Mouse (Mus musculus): Measurements from ENCODE around the gene Usp49. TPM values are rescaled to one million over a fixed set of nuclear protein-coding genes. Genes with fewer than 3 reads are reported as not detected.
"Not testable (repeated sequence)": the region's sequence is repeated elsewhere in the genome, so short reads cannot be mapped to it uniquely, and the experiment has no call there.

The Usp49 gene
- polyA plus RNA-seq, 1 experiment from 2014 or later: 7.9 TPM

GRCm38 (mm10) chr17:47595248-47596161 lies 35.0 kb upstream of the Usp49 start:
- H3K9ac ChIP-seq (ENCODE audit: low read length): peak overlapping the region; percentile 61
- H3K27ac ChIP-seq (ENCODE audit: low read depth, low read length): peak overlapping the region; percentile 88
- no peaks in the 10 kb centered on the region for H3K9me3 ChIP-seq (ENCODE audit: control insufficient read depth, low read length)
- DNase-seq (ENCODE audit: low spot score) (peak; percentile 80), ATAC-seq (ENCODE audit: insufficient read depth, low FRiP score, low TSS enrichment) (peak; percentile 39)
- H3K27me3 ChIP-seq (ENCODE audit: control insufficient read depth, insufficient read depth, low read length): no peaks in the 10 kb centered on the region
- 0 out of 2 replicates have a peak, but pooled peaks cover 2% of the 10 kb centered on the region for H3K36me3 ChIP-seq (ENCODE audit: control insufficient read depth, insufficient read depth, low read length)
- peaks cover 25% of the 10 kb centered on the region for H3K4me1 ChIP-seq (ENCODE audit: control insufficient read depth, insufficient read depth, low read length)
- peak overlapping the region; percentile 78 for H3K4me3 ChIP-seq (ENCODE audit: low read depth, low read length)
- WGBS: 1% methylated on average over 20 of the region's 21 CpGs
- peak overlapping the region; percentile 90 for H3K4me2 ChIP-seq (ENCODE audit: low read depth)

- Histone ChIP-seq H3K4me3 (ENCODE audit: low read depth, low read length) (peak overlapping the region; percentile 78), H3K36me3 (ENCODE audit: control insufficient read depth, insufficient read depth, low read length) (peaks cover 9% of the 10 kb centered on the region; the same call in 1 of the 2 replicates), H3K9ac (ENCODE audit: low read length) (peak overlapping the region; percentile 54), H3K9me3 (ENCODE audit: control insufficient read depth, low read length) (no peaks in the 10 kb centered on the region), H3K27ac (ENCODE audit: low read depth, low read length) (peak overlapping the region; percentile 88), H3K27me3 (ENCODE audit: control insufficient read depth, insufficient read depth, low read length) (no peaks in the 10 kb centered on the region), H3K4me1 (ENCODE audit: control insufficient read depth, insufficient read depth, low read length) (peaks cover 25% of the 10 kb centered on the region), H3K4me2 (ENCODE audit: low read depth) (peak overlapping the region; percentile 90)
- WGBS: 30% methylated on average over 6 of the region's 6 CpGs
- ATAC-seq (ENCODE audit: insufficient read depth, low FRiP score, low TSS enrichment) (no peak; the same call in 1 of the 2 replicates), DNase-seq (ENCODE audit: low spot score) (no peak)
Observed at GRCm38 (mm10) chr17:47596162-47596838, 34.2 kb upstream of the Usp49 start.

DNA sequence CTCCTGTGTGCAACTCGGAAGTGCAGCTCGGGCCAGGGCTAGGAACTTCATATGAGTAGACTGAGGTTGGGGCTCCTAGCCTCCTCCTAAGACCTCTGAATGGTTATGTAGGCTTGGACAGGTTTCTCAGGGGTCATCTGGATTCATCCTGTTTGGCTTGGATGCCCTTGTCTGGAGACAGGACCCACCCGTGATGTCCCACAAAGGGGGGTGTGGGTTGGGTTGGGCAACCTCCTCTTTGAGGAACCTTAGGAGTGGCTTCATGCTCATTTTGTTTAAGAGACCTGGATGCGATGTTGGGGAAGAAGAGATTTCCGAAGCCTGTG lies 33.7 kb upstream of the Usp49 start:
- no peaks in the 10 kb centered on the region for H3K9me3 ChIP-seq (ENCODE audit: control insufficient read depth, low read length)
- peak overlapping the region; percentile 88; the same call in 1 of the 2 replicates for H3K27ac ChIP-seq (ENCODE audit: low read depth, low read length)
- no peak overlapping the region for H3K9ac ChIP-seq (ENCODE audit: low read length)
- 77% methylated on average over 5 of the region's 5 CpGs for WGBS
- H3K4me1 ChIP-seq (ENCODE audit: control insufficient read depth, insufficient read depth, low read length): peaks cover 25% of the 10 kb centered on the region
- DNase-seq (ENCODE audit: low spot score) (no peak), ATAC-seq (ENCODE audit: insufficient read depth, low FRiP score, low TSS enrichment) (no peak)
- peak overlapping the region; percentile 90 for H3K4me2 ChIP-seq (ENCODE audit: low read depth)
- peaks cover 10% of the 10 kb centered on the region; the same call in 1 of the 2 replicates for H3K36me3 ChIP-seq (ENCODE audit: control insufficient read depth, insufficient read depth, low read length)
- H3K4me3 ChIP-seq (ENCODE audit: low read depth, low read length): no peak overlapping the region
- H3K27me3 ChIP-seq (ENCODE audit: control insufficient read depth, insufficient read depth, low read length): no peaks in the 10 kb centered on the region

DNA sequence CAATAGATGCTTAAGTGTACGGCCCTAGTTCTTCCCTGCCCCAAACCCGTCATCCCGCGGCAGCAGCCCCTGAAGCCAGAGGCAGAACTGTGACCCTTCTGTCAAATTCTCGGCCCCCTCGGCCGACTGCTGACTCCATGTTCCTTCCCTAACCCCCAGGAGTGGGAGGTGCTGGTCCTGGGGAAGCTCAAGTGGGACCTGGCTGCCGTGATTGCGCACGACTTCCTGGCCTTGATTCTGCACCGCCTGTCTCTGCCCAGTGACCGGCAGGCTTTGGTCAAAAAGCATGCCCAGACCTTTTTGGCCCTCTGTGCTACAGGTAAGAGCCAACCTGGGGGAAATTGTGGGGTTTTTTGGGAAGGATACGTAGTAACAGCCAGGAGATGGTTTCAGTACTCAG lies 33.2 kb upstream of the Usp49 start:
- no peak overlapping the region for H3K9ac ChIP-seq (ENCODE audit: low read length)
- no peak overlapping the region for H3K4me2 ChIP-seq (ENCODE audit: low read depth)
- H3K27ac ChIP-seq (ENCODE audit: low read depth, low read length): 0 out of 2 replicates have a peak overlapping the region, but pooled peaks have one; percentile 23
- H3K4me1 ChIP-seq (ENCODE audit: control insufficient read depth, insufficient read depth, low read length): peaks cover 25% of the 10 kb centered on the region
- ATAC-seq (ENCODE audit: insufficient read depth, low FRiP score, low TSS enrichment) (no peak), DNase-seq (ENCODE audit: low spot score) (no peak)
- H3K9me3 ChIP-seq (ENCODE audit: control insufficient read depth, low read length): no peaks in the 10 kb centered on the region
- H3K36me3 ChIP-seq (ENCODE audit: control insufficient read depth, insufficient read depth, low read length): peaks cover 10% of the 10 kb centered on the region; the same call in 1 of the 2 replicates
- WGBS: 88% methylated on average over 13 of the region's 13 CpGs
- H3K27me3 ChIP-seq (ENCODE audit: control insufficient read depth, insufficient read depth, low read length): no peaks in the 10 kb centered on the region
- H3K4me3 ChIP-seq (ENCODE audit: low read depth, low read length): no peak overlapping the region

DNA sequence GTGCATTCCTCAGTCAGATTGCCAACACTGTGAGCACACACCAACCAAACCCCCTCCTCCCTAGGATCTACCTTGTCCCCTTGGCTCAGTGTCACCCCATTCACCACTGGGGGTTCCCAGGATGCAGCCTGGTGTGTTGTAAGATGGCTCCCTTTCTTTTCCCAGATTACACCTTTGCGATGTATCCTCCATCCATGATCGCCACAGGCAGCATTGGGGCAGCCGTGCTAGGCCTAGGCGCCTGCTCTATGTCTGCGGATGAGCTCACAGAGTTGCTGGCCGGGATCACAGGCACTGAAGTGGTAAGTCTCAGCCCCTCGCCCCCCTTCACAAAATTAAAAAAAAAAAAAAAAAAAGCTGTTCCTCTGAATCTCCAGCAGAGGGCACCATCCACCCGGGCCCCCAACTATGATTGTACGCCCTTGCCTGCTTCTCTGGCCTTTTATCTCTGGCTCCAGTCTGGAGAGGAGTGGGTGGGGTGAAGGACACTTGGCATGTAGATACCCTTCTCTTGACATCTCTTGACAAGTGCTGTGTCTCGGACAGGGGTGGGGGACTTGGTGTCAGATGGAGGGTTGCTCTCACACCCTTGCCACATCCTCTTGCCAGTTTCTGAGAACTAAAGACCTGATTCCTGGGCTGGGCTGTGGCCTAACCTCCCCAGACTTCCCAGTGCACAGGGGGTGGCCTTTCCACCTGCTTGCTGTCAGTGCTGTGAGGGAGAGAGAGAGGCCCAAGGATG lies 32.5 kb upstream of the Usp49 start:
- Histone ChIP-seq H3K4me1 (ENCODE audit: control insufficient read depth, insufficient read depth, low read length) (peaks cover 25% of the 10 kb centered on the region), H3K9me3 (ENCODE audit: control insufficient read depth, low read length) (no peaks in the 10 kb centered on the region), H3K36me3 (ENCODE audit: control insufficient read depth, insufficient read depth, low read length) (peaks cover 10% of the 10 kb centered on the region; the same call in 1 of the 2 replicates), H3K4me3 (ENCODE audit: low read depth, low read length) (no peak overlapping the region), H3K27ac (ENCODE audit: low read depth, low read length) (no peak overlapping the region), H3K9ac (ENCODE audit: low read length) (no peak overlapping the region), H3K27me3 (ENCODE audit: control insufficient read depth, insufficient read depth, low read length) (no peaks in the 10 kb centered on the region), H3K4me2 (ENCODE audit: low read depth) (no peak overlapping the region)
- WGBS: 33% methylated on average over 10 of the region's 10 CpGs
- DNase-seq (ENCODE audit: low spot score): peak; percentile 57
- no peak for ATAC-seq (ENCODE audit: insufficient read depth, low FRiP score, low TSS enrichment)

DNA sequence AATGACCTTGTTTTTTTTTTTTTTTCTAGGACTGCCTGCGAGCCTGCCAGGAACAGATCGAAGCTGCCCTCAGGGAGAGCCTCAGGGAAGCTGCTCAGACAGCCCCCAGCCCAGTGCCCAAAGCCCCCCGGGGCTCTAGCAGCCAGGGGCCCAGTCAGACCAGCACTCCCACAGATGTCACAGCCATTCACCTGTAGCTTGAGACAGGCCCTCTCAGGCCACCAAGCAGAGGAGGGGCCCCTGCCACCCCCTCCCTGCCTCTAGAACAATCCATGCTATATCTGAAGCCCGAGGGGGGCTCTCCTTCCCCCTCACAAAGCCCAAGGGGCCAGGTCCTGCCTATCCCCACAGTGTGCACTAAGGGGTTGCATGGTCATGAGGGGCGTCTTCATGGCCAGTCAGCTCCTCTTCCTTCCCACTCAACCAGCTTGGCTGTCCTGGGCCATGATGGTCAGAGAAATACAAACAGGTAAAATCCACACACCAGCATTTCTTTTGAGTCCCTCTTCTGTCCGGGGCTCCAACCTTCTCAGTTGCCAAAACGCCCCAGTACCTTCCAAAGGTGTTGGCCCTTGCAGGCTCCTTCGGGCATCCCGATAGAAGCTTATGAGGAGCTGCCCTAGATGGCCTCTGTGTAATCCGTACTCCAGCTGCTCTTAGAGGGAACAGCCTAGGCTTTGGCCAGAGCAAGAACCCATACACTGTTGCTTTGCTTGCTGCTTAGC lies 31.7 kb upstream of the Usp49 start:
- not testable (repeated sequence) for H3K9me3 ChIP-seq (ENCODE audit: control insufficient read depth, low read length); H3K9ac ChIP-seq (ENCODE audit: low read length); H3K4me2 ChIP-seq (ENCODE audit: low read depth); H3K27ac ChIP-seq (ENCODE audit: low read depth, low read length); H3K4me3 ChIP-seq (ENCODE audit: low read depth, low read length); DNase-seq (ENCODE audit: low spot score); H3K27me3 ChIP-seq (ENCODE audit: control insufficient read depth, insufficient read depth, low read length); H3K36me3 ChIP-seq (ENCODE audit: control insufficient read depth, insufficient read depth, low read length); ATAC-seq (ENCODE audit: insufficient read depth, low FRiP score, low TSS enrichment)
- peaks cover 25% of the 10 kb centered on the region for H3K4me1 ChIP-seq (ENCODE audit: control insufficient read depth, insufficient read depth, low read length)
- WGBS: 88% methylated on average over 10 of the region's 10 CpGs

- no peaks in the 10 kb centered on the region for H3K9me3 ChIP-seq (ENCODE audit: control insufficient read depth, low read length)
- no peak overlapping the region for H3K9ac ChIP-seq (ENCODE audit: low read length)
- H3K4me3 ChIP-seq (ENCODE audit: low read depth, low read length): no peak overlapping the region
- no peak overlapping the region for H3K4me2 ChIP-seq (ENCODE audit: low read depth)
- no peak for DNase-seq (ENCODE audit: low spot score)
- WGBS: 79% methylated on average over 11 of the region's 11 CpGs
- H3K36me3 ChIP-seq (ENCODE audit: control insufficient read depth, insufficient read depth, low read length): peaks cover 10% of the 10 kb centered on the region; the same call in 1 of the 2 replicates
- no peaks in the 10 kb centered on the region for H3K27me3 ChIP-seq (ENCODE audit: control insufficient read depth, insufficient read depth, low read length)
- H3K4me1 ChIP-seq (ENCODE audit: control insufficient read depth, insufficient read depth, low read length): peaks cover 18% of the 10 kb centered on the region
- no peak for ATAC-seq (ENCODE audit: insufficient read depth, low FRiP score, low TSS enrichment)
- no peak overlapping the region for H3K27ac ChIP-seq (ENCODE audit: low read depth, low read length)
Observed at GRCm38 (mm10) chr17:47599511-47600297, 30.8 kb upstream of the Usp49 start.
